Mouse (Mus musculus) cerebellum, postnatal 10 days (tissue): ENCODE data around the gene Oser1.
"Not testable (repeated sequence)": the region's sequence is repeated elsewhere in the genome, so short reads cannot be mapped to it uniquely, and the experiment has no call there.

ENCODE experiments used
- DNase-seq, 2 experiments: peaks; one replicate each; pipeline ENCODE4 v3.0.0; 2021; ENCODE audit warnings: mixed read lengths in 2 of 2

Oser1 gene

GRCm38 (mm10) chr2:163424597-163424996 lies at the start of gene Oser1:
Gene Oser1, minus strand, starts transcription at chr2:163424697.
- no peak for DNase-seq

GRCm38 (mm10) chr2:163472466-163472851 lies 48.0 kb upstream of the Oser1 start, which contains the start of gene Fitm2:
Gene Fitm2, minus strand, starts transcription at chr2:163472629.
- DNase-seq: peak; percentile 98 to 99

- peak; percentile 13 to 25 for DNase-seq
Measured at GRCm38 (mm10) chr2:163471710-163472465, 47.4 kb upstream of the Oser1 start.

- DNase-seq: peak in 1 of 2 experiments; percentile 22
Measured at GRCm38 (mm10) chr2:163471136-163471535, 46.6 kb upstream of the Oser1 start.

- no peak for DNase-seq
Measured at GRCm38 (mm10) chr2:163469711-163470110, 45.2 kb upstream of the Oser1 start.

- DNase-seq: no peak
Measured at GRCm38 (mm10) chr2:163468866-163469265, 44.4 kb upstream of the Oser1 start.

GRCm38 (mm10) chr2:163467585-163467984 lies 43.1 kb upstream of the Oser1 start:
- DNase-seq: no peak

GRCm38 (mm10) chr2:163466771-163467170 lies 42.3 kb upstream of the Oser1 start:
- DNase-seq: no peak

GRCm38 (mm10) chr2:163464562-163464961 lies 40.1 kb upstream of the Oser1 start:
- DNase-seq: no peak

- DNase-seq: no peak
Measured at GRCm38 (mm10) chr2:163463998-163464397, 39.5 kb upstream of the Oser1 start.

- no peak for DNase-seq
Measured at GRCm38 (mm10) chr2:163463251-163463769, 38.8 kb upstream of the Oser1 start.

GRCm38 (mm10) chr2:163462801-163463200 lies 38.3 kb upstream of the Oser1 start:
- DNase-seq: no peak

- DNase-seq: no peak
Measured at GRCm38 (mm10) chr2:163462386-163462785, 37.9 kb upstream of the Oser1 start.

GRCm38 (mm10) chr2:163461307-163461706 lies 36.8 kb upstream of the Oser1 start:
- DNase-seq: not testable (repeated sequence)

- no peak for DNase-seq
Measured at GRCm38 (mm10) chr2:163460622-163461021, 36.1 kb upstream of the Oser1 start.

GRCm38 (mm10) chr2:163459380-163459779 lies 34.9 kb upstream of the Oser1 start:
- no peak for DNase-seq

- peak; percentile 66 to 69 for DNase-seq
Measured at GRCm38 (mm10) chr2:163458539-163459265, 34.2 kb upstream of the Oser1 start.

GRCm38 (mm10) chr2:163453378-163453777 lies 28.9 kb upstream of the Oser1 start:
- DNase-seq: no peak

GRCm38 (mm10) chr2:163452738-163453137 lies 28.2 kb upstream of the Oser1 start:
- DNase-seq: no peak

- DNase-seq: peak; percentile 75 to 79
Measured at GRCm38 (mm10) chr2:163450668-163451295, 26.3 kb upstream of the Oser1 start.

GRCm38 (mm10) chr2:163449276-163449675 lies 24.8 kb upstream of the Oser1 start:
- no peak for DNase-seq

GRCm38 (mm10) chr2:163447375-163447774 lies 22.9 kb upstream of the Oser1 start:
- DNase-seq: no peak

- DNase-seq: peak in 1 of 2 experiments; percentile 33
Measured at GRCm38 (mm10) chr2:163444017-163444416, 19.5 kb upstream of the Oser1 start.
